8 mouse cellular contexts compared by ENCODE assay signal in the genomic region with DNA sequence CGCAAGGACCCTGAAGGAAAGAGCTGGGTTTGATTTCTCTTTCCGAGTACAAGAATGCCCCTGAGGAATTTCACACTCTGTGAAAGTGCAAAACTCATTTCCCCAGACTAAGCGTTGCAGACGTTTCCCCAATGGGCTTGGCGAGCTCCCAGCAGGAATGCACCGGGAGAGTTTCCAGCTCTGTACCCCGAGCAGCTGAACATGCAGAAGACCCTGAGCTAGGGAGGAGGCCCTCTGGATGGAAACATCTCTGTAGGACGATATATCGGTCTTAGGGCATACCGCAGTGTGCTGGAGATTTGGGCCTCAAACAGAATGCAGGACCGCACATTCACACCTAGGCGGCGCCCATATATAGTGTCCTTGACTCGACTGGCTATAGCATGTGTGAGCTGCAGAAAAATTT. TPM values are rescaled to one million over a fixed set of nuclear protein-coding genes. Genes with fewer than 3 reads are reported as not detected.
DNase-seq lines count a peak whose midpoint lies in the region; ATAC-seq and TF ChIP-seq lines count a peak whose summit lies in the region.

No protein-coding gene starts in this region.

- no peaks in the 10 kb centered on the region for H3K27me3 ChIP-seq in hindbrain, postnatal 0 days (ENCODE audit: insufficient read depth, low read length)

- peak overlapping the region; percentile 74 for H3K27ac ChIP-seq in hindbrain, postnatal 0 days
- H3K27ac ChIP-seq in macrophage = peak overlapping the region; percentile 78

- no peaks in the 10 kb centered on the region for H3K4me1 ChIP-seq in hindbrain, postnatal 0 days (ENCODE audit: insufficient read depth, low read length)

- no peaks in the 10 kb centered on the region for H3K79me2 ChIP-seq in macrophage (ENCODE audit: inconsistent target)

- peak; percentile 78 for TF ChIP-seq CTCF in hindbrain, postnatal 0 days (IDR thresholded peaks at IDR 0.05; ENCODE audit: low read depth)

- 3% methylated on average over 14 of the region's 14 CpGs for WGBS in hindbrain, postnatal 0 days
- WGBS in macrophage (ENCODE audit: missing documents) = 10% methylated on average over 14 of the region's 14 CpGs

- peak overlapping the region; percentile 51 for H3K9ac ChIP-seq in hindbrain, postnatal 0 days (replicated peaks; ENCODE audit: low read length)

- DNase-seq in Muller cell, postnatal 12 days (ENCODE audit: inconsistent ontology term) = peak; percentile 56
- peak; percentile 79 for DNase-seq in cerebellum, adult 9-10 months
- DNase-seq in gastrocnemius, adult 18-20 months (ENCODE audit: low spot score) = peak; percentile 62
- peak; percentile 87 for DNase-seq in hindbrain, postnatal 0 days (ENCODE audit: low spot score)
- DNase-seq in left cerebral cortex, postnatal 10 days (ENCODE audit: extremely low spot score in 1 of 2, low spot score in 2 of 2) = peak; percentile 68 to 77
- DNase-seq in retina, postnatal 1 day = peak; percentile 77
- peak; percentile 50 for DNase-seq in urinary bladder, postnatal 25 days (ENCODE audit: low spot score)

- H3K4me3 ChIP-seq in hindbrain, postnatal 0 days (ENCODE audit: low read length) = peak overlapping the region; percentile 36
- peak overlapping the region; percentile 14; the same call in 1 of the 2 replicates for H3K4me3 ChIP-seq in macrophage (ENCODE audit: inconsistent target)

- H3K4me2 ChIP-seq in hindbrain, postnatal 0 days (ENCODE audit: low read depth, low read length) = peak overlapping the region; percentile 80

- no peaks in the 10 kb centered on the region for H3K9me3 ChIP-seq in hindbrain, postnatal 0 days (ENCODE audit: low read length)

- intact Hi-C loops in left cerebral cortex, postnatal 10 days (cut with DNase I) = loop anchor here (2.0 to 5.0 kb wide), 3 partner anchors 49 to 273 kb away; no protein-coding TSS in a partner anchor

- peak; percentile 39; the same call in 1 of the 2 replicates for ATAC-seq in hindbrain, postnatal 0 days

- no peaks in the 10 kb centered on the region for H3K36me3 ChIP-seq in hindbrain, postnatal 0 days (ENCODE audit: insufficient read depth, low read length)
- no peaks in the 10 kb centered on the region for H3K36me3 ChIP-seq in macrophage (ENCODE audit: inconsistent target)

RNA-seq across cellular contexts. Expression of gene Creb3l1, which starts 31.5 kb away (rescaled TPM):
- total RNA-seq in gastrocnemius, adult 18-20 months (2021) = 1 to 10 TPM; 3.0 to 4.5 TPM
- 3.4 and 3.5 TPM in 2 replicates for total RNA-seq in hindbrain, postnatal 0 days (2014; rRNA removed)
- polyA plus RNA-seq in hindbrain, postnatal 0 days (2015; fragmentation: Nextera tagmentation; extraction: Ambion mirVana) = 3.2 and 3.5 TPM in 2 replicates
- 1 to 10 TPM; 7.8 to 8.6 TPM for total RNA-seq in left cerebral cortex, postnatal 10 days (2021)
- total RNA-seq in macrophage (2018; cell fraction: chromatin; rRNA removed) = 10 to 100 TPM in 1 of 26 experiments, 1 to 10 TPM in 2, under 1 TPM in 10, not detected in 13; 0.23 to 13.5 (median 0.44) TPM
- 1 to 10 TPM; 1.8 to 7.9 (median 4.0) TPM for total RNA-seq in macrophage (2018; cell fraction: cytosol; rRNA removed)
- 1 to 10 TPM in 17 of 26 experiments, under 1 TPM in 9; 0.32 to 4.6 (median 1.4) TPM for total RNA-seq in macrophage (2018; cell fraction: nucleus; rRNA removed)
- polyA plus RNA-seq in macrophage (2018) = 1.7 to 7.4 TPM (median 6.5 TPM) in 3 replicates

RNA-seq across cellular contexts. Expression of gene Phf21a, which starts 37.1 kb away (rescaled TPM):
- 10 to 100 TPM; 21.5 to 25.4 TPM for total RNA-seq in gastrocnemius, adult 18-20 months (2021)
- 109 and 175 TPM in 2 replicates for total RNA-seq in hindbrain, postnatal 0 days (2014; rRNA removed)
- polyA plus RNA-seq in hindbrain, postnatal 0 days (2015; fragmentation: Nextera tagmentation; extraction: Ambion mirVana) = 26.4 and 26.6 TPM in 2 replicates
- total RNA-seq in left cerebral cortex, postnatal 10 days (2021) = 10 to 100 TPM; 67.0 to 73.3 TPM
- total RNA-seq in macrophage (2018; cell fraction: chromatin; rRNA removed) = 100 to 1,000 TPM; 126 to 342 (median 206) TPM
- total RNA-seq in macrophage (2018; cell fraction: cytosol; rRNA removed) = 10 to 100 TPM; 18.7 to 37.0 (median 29.3) TPM
- total RNA-seq in macrophage (2018; cell fraction: nucleus; rRNA removed) = 100 to 1,000 TPM in 18 of 26 experiments, 10 to 100 TPM in 8; 69.0 to 185 (median 111) TPM
- polyA plus RNA-seq in macrophage (2018) = 18.4 to 55.5 TPM (median 28.0 TPM) in 3 replicates

Comparison
In these comparisons a context has a peak if more than half of its experiments do, and no peak if none do; other contexts are left out.
1. Peak in every context shown above with its lines: DNase-seq, ATAC-seq, H3K4me3 ChIP-seq and H3K27ac ChIP-seq.